Mouse (Mus musculus): ENCODE data around the gene Arl3.

DNA sequence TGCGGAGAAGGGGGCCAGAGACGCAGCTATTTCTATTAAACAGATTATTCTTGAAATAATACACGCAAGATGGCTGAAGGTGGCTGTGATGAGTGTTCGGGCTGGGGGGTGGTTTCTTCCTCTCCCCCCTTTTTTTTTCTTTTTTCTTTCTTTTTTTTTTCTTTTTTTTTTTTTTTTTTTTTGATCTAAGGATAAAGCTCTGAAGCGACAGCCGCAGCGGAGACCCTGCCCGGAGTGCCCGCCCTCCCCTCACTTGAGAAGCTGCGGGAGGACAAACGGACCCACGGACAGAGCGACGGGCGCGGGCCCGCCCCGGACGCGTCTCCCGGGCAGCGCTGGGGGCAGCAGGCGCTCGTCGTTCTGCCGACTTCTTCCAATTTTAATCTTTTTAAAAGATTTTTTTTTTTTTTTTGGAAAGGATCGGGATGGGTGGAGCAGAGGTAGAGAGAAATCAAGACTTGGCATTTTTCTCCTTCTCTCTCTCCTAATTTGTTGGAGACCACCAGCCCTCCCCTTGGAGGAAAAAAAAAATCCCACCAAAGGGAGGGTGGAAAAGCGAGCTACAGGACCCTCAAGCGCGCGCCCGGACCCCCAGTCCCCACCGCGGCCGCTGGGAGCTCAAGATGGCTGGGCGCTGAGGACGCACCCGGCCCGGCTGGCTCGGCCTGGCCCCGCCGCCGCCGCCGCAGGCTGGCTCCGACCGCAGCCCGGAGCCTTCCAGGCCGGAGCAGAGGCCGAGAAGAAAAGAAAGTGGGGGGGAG, 72.2 kb downstream of the Arl3 start:
- TF ChIP-seq CTCF (conservative IDR thresholded peaks at IDR 0.05; ENCODE audit: low read length): no peak
- no peak for TF ChIP-seq POU5F1 (IDR thresholded peaks at IDR 0.05; ENCODE audit: borderline replicate concordance, low read length)

Measured in E14TG2a.4 (cell line).